Mouse (Mus musculus): Measurements from ENCODE around the gene Dapk1.

Gene Dapk1

DNA sequence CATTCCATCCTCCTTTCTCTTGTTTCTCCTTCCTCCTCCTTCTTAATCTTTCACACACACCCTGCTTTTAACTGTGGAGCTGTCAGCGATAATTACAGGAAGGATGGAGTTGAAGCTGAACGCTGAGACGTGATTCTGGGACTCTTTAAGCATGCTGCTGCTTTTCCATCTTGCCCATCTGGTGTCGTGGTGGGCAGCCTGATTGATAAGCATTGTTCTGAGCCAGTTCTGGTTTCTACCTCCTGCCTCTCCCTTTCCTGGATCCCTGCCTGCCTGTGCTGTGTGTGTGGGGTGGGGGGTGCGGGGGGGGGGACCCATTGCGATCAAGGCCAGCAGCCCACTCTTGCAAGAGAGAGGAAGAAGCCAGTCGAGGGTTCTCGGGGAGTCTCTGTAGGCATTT, 95.0 kb downstream of the Dapk1 start:
- DNase-seq = no peak

DNA sequence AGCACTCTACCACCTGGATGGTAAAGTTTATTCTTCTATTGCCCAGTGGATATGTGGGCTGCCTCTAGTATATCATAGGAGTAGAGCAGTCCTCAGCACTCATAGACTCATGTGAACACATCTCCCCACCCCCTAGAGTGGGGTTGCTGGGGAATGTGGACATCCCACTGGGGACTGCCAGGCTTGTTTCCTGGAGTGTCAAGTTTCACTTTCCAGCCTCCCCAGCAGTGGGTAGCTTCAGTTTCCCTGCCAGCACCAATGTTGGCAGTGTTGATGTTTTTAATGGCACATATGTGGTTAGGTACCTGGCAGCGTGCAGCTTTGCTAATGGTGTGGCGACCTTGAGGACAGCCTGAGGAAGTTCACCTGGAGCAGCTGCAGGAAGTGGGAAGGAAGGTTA, 96.3 kb downstream of the Dapk1 start:
- DNase-seq = no peak

DNA sequence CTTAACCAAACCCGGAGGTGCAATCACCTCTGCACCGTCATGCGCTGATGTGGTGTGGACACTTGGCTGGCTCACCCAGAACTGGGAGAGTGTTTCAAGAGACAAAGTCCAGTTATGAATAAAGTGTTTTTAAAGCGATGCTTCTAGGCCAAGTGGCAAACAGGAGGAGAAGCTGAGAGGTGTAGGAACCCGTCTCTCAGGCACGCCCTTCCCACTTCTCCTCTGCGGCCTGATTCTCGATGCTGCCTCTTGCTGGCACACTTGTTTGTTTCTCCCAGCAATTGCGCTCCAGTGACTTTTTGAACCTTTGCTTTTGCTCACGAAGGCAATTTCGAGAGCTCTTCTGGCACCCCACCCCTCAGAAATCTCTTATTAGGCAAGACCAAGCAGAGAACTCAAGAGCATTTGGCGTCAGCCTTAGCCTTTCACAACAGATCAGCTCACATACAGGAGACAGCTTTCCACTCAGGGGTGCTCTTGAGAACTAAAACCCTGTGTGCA, 100.0 kb downstream of the Dapk1 start:
- peak; percentile 68 to 73 for DNase-seq

DNA sequence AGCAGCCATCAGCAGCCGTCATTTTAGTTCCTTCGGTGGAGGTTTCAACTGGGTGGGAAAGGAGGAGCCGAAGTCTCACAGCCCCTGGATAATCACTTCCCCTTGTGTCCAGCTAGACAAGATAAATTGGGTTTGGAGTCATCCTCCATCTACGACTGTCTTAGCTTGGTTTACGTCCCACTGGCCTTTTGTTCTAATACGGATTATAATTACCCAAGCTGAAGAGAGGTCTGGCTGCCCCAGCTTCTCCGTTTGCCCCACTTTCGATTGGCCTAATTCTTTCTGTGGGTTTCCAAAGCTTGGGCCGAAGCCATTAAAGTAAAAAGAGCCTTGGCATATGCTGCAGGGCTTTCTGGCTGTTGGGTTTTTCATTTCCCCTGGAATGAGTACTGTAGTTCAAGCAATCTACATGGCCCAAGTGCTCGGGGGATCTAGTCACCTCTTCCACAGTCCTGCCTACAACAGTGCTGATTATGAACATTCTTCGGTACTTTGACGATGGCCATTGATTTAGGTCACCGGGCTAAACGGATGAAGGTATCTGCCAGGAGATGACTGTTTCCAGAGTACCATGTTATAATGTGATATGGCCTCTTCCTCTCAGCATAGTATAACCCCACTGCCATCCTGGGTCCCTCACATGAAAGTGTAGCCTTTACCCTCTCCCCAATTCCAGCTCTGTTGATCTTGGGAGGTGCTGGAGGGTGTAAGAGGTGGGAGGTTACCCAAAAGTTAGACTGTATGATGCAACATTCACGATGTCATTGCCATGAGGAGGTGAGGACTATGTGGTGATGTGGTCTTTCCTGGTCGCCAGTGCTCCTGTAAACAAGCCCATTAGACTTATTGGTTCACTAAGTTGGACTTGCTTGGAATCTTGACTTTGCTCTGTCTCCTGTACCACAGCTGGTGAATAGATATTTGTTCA, 106.1 kb downstream of the Dapk1 start:
- no peak for DNase-seq

DNA sequence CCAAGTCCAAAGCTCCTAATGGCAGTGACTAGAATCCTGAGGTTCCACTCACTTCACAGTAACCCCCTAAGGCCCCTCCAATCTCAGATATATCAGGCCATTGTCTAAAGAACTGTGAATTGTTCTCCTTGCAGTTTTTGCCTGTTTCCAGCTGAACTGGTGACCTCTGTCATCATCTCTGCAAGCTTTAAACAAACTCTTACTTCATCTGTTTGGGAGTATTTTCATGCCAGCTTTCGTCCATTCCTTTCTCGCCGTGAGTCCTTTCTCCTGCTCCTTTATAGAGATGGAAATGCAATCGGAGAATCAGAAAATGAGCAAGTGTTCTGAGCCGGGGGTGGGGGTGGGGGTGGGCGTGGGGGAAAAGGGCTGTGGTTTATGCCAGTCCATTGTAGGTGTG, 107.4 kb downstream of the Dapk1 start:
- no peak for DNase-seq

DNA sequence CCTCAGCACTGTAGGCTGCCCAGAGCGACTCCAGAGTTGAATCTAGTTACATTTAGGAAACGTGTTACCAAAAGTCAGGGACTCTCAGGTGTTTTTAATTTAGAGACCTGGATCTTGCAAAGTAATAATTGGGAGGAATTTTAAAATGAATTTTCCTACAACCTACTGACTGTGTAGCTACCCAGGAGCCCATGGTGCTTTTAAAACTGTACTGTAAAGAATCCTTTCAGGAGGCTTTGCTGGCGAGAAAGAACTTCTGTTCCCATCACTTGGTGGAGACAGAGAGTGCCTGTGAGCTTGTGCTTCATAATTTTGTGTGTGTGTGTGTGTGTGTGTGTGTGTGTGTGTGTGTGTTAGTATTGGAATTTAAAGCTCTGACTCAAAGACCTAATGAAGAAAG, 109.2 kb downstream of the Dapk1 start:
- no peak for DNase-seq

DNA sequence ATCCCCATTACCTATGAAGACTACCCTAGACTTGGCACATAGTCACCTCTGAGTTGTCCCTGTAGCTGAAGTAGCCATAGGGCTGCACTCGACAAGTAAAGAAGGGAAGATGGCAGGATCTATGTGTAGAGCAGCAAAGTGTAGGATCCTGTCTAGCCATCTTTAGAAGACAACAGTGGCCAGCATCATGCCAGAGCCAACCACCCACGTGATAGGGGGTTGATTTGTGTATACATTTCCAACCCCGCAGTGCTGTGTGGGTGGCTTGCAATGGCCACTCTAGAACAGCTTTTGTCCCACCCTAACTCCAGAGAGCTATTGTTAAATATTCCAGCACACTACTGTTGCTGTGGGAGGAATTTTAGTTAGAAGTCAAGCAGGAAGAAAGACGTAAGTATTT, 111.8 kb downstream of the Dapk1 start:
- no peak for DNase-seq

DNA sequence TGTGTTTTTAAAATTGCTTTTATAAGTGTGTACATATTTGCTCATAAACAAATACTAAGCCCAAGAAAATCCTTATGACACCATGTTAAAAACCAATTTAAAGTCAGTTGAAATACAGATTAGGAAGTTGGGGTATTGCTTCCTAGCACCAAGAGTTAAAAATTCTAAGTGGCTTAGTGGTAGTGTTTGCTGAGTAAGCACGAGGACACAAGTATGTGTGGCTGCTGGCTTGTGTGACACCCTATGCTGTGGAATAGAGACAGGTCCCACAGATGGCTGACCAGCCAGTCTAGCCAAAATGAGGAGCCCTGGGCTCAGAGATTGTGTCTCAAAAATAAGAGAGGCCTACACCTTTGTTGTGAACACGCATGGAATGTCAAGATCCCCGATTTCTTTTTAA, 114.4 kb downstream of the Dapk1 start:
- DNase-seq = no peak

DNA sequence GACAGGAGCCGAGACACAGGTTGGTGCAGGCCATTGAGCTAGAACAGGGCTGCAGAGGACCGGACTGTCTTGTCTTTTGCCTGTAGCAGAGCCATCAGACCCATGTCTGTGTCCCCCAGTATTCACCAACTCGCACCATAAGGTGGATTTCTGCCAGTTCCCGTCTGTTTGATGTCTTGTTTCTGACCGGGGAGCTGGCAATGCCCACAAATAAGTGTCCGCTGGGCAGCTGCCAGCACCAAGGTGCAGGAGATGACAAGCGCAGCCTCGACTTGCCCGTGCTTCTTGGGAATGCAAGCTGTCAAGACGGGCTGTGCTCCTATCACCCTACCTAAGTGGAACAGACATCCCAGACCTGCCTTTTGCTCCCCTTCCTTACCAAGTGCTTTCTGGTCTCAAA, 115.7 kb downstream of the Dapk1 start:
- no peak for DNase-seq

DNA sequence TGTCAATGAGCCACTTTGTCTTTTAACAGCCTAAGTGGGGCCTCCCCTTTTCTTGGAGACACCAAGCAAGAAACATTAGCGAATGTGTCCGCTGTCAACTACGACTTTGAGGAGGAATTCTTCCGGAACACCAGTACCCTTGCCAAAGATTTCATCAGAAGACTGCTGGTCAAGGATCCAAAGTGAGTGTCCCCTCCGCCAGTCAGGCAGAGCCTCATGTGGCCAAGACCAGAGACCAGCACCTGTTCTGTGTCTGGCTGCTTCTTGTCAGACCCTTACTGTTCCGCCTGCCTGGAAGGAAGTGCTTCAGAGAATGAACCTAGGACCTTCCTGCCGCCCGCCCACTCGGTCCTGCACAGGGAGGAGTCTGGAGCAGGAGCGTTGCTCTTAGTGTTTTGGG, 117.8 kb downstream of the Dapk1 start:
- DNase-seq = no peak

DNA sequence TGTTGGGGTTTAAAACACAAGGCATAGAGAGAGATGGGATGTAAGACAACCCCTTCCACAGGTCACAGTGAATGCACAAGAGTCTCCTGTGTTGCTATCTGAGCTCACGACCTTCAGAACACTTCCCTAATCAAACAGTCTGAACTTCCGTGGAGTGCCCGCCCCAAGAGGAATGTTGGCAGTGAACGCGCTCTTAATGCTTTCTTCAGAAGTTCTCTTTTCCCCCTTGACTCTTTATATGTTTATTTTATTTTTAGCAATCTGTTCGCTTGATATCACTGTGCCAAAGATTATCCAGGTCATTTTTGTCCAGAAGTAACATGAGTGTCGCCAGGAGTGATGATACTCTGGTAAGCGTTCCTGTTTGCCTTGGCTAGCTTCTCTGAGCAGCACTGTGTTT, 121.0 kb downstream of the Dapk1 start:
- DNase-seq = no peak

DNA sequence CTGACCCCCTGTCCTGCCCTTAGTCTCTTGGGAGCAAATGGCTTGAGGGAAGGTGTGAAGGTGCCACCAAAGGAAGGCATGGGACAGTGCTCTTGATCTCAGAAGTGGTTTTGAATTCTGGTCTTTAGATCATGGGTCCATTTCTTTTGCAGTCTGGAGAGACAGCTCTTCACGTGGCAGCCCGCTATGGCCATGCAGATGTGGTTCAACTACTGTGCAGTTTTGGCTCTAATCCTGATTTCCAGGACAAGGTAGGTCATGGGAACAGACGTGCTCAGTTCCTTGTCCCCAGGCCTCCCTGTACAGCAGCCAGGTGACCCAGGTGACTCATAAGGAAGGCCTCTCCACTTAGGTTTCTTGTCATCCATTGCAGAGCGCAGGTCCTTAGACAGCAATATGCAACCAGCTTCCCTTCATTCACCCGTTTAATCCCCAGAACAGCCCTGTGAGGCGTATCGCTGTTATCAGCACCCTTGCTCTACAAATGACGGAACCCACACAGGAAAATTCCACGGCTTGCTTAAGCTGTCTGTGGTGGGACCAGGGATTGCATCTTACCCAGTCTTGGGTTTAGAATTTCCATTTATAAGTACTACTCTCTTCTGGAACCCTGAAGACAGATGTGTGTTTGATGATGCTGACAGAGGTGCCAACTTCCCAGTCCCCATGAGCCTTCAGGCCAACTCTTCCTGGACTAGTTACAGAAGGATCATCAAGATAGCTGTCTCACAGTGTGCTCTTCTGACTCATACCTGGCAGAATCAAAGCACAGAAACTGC, 126.7 kb downstream of the Dapk1 start:
- DNase-seq = no peak

DNA sequence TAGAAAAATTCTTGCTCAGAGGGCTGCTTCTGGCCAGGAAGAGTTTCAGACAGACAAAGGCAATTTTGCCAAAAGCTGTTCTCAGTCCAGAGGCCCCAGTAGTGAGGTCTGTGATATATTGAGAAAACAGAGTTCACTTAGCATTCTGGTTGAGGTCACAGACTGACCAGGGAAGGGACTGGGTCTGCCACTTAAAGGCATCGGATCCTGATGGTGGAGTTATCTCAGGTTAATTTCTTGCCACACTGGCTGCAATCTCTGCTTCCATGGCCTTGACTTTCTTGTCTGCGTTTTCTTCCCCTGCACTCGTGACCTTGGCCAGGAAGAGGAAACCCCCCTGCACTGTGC, 127.3 kb downstream of the Dapk1 start:
- DNase-seq = no peak

DNA sequence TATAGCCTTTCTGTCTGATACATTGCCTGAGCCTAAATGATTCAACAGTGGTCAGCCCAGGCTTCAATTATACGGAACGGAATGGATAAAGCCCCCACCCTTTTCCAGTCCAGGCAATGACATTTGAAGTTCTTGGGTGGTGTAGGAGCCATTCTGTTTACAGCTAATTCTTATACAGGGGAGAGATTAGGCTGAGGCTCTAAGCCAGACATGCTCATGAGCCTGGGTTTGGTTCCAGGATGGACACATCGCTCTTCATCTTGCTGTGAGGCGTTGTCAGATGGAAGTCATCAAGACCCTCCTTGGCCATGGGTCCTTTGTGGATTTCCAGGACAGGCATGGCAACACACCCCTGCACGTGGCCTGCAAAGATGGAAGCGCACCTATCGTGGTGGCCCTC, 128.8 kb downstream of the Dapk1 start:
- no peak for DNase-seq

DNA sequence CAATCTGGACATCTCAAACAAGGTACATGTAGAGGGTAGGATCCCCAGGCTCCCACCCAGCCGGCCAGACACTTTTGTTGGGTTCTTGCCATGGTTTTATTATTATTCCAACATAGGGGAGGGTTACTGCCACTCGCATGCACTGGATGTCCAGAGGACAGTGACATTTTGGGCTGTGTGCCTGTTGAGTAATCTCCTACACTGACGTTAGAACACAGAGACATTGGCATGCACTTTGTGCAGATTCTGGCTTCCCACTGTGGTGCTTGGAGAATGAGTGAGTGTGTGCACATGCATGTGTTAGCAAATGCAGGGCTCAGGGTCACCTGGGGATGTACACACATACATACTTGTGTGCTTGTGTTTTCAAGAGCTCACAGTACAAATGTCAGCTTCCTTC, 129.3 kb downstream of the Dapk1 start:
- no peak for DNase-seq

DNA sequence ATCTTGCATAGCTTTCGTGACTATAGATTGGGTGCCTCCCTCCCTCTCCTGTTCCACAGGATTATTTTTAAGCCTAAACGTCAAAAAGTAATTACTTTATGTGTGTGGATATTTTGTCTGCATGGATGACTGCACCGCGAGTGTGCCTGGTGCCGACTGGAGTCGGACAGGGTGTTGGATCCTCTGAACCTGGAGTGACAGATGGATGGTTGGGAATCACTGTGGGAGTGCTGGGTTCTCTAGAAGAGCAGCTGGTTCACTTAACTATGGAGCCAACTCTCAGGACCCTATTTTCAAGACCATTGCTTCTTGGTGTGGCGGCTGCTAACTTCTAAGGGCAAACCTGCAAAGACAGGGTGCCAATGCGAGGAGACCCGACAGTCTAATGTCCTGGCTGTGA, 133.6 kb downstream of the Dapk1 start:
- no peak for DNase-seq

DNA sequence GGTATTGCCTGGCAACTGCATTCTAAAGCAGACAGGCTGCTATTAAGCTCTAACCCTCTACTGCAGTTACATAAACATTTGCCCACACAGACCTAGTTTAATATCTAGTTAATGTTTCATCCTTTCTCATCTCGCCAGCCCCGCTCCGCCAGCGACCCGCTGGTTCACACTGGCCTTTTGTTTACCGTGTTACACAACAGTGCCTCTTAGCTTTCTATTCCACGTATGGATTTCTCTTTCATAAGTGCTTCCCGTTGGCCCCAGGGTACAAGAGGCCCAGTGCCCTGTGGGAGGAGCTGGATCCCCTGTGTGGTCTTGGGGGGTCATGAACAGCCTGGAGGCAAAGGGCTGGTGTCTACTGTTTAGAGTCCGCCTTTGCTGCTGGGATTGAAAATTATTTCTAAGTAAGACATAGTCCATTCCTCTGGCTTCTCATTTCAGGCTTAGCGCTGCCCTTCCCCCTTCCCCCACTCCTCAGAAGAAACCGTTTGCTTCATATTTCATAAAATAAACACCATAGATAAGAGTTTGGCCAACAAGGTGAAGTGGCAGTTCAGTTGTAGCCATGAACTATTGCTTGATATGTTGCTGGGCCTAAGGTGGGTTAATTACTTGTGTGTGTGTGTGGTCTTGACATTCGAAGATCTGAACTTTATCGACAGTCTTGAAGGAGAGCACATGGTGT, 134.8 kb downstream of the Dapk1 start:
- peak; percentile 86 to 94 for DNase-seq

DNA sequence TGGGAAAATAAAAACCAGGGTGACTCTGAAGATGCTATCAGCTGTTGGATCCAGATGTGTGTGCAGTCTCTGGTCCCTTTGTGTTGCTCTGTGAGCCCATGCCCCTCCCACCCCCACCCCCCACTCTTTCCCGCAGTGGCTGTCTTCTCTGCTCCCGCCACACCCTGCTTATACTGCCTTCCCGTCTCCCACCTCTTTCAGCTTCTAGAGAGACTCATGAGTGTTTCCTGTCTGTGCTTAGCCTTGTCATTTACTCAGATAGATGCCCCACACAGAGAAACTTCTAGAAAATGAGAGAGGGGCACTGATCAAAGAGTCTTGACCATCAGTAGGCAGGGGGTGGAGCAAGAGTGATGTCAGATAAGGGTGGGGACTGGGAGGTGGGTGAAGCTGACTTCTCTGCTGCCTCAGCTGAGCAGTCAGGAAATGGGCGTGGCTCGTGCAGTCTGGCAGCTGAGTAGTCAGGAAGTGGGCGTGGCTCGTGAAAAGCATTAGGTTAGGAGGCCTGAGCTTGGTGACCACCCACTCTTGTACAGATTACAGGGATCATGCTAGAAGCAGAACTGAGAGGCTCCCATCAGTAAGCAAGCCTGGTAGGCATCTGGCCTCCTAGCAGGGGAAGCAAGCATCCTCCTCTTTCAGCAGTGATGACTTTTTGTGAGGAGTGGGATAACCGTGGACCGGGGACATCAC, 136.0 kb downstream of the Dapk1 start:
- DNase-seq = peak; percentile 82 to 87

DNA sequence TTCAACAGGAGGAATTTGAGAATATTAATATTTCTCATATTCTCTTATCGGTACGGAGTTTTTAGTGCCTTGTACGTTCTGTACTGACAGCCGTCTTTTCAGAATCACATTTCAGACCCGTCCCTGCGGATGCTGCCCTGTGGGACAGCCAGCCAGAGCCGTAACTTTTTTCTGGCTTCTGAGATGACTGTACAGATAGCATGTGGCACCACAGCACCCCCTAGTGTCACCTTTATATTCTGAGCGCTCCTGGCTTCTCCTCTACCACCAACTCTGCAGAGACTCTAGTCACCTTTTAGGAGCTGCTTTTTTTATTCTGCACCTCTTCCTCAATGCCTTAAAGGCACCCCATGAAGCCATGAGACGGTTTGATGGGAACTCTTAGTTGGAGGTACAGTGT, 136.7 kb downstream of the Dapk1 start:
- peak; percentile 72 to 81 for DNase-seq

DNA sequence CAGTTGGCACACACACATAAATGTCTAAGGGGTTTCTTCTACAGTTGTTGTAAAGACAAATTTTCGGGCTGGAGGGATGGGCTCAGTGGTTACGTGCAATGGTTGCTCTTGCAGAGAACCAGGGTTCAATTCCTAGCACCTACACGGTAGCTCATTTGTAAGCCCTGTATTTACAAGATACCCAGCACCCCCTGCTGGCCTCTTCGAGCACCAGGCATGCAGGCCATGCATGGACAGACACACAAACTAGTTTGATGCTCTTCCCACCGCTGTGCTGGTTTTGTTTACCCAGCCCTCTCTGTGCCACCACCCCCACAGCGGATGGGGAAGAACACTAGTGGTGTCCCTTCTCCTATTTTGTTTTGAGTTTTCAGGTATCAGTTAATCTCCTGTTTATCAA, 138.5 kb downstream of the Dapk1 start:
- DNase-seq = no peak

DNA sequence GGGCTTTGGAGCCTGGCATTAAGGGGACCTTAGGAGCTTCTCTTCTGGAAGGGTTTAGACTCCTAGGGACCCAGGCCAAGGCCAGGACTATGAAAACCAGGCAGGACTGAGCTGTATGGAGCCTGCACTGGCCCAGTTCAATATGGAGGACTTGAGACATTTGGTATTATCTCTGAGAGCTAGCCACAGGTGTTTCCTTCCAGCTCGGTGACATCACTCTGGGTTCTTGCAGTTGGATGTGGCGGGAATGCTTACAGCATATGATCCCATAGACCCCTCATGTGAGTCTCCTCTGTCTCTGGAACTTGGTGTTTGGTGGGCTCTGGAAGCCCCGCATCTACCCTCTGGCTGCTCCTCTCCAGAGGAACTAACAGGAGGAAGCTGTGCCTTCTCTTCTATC, 140.9 kb downstream of the Dapk1 start:
- no peak for DNase-seq

DNA sequence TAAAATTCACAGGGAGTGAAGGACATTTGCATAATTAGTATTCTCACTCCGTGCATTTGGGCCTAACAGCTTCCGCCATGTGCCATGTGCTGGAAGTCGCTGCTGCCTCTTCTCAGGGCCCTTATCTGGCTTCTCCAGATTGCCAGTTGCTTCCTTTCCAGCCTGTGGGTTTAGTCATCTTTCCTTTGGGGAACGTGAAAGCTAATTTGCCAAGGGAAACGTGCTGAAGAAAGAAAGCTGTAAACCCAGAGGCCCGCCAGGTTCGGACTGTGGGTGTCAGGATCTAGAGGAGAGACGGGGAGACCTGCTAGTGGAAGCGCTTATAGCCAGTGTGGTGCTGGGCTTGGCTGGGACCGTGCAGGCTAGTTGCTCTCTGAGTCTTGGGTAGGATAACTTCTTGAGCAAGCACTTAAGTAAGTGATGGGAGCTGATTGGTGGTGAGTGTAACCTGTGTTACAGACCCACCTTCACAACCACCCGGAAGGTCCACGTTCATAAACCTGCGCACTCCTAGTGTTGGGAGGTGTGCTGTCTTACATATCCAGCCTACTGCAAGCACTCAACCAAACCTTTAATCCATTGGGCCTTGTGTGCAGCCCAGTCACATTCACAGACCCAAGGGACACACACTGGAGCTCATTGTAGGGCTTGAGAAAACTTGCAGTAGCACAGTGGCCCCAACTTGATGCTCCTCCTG, 141.8 kb downstream of the Dapk1 start:
- no peak for DNase-seq
